Mouse (Mus musculus) heart, embryonic 15.5 days (tissue): Measurements from ENCODE around the gene Gdpgp1. TPM values are rescaled to one million over a fixed set of nuclear protein-coding genes. Genes with fewer than 3 reads are reported as not detected.

ENCODE experiments used
- ATAC-seq: fragments of 200-750 bp; cut with Nextera tagmentation; replicated peaks from 2 replicates; pipeline ENCODE4 v1.8.0; 2017; ENCODE audit warnings: low read depth, moderate TSS enrichment; ENCODE audit not compliant: insufficient number of reproducible peaks, insufficient read depth, low FRiP score
- H3K27ac ChIP-seq: fragments of 300-500 bp; sonication (generic); 2 replicates; pipeline ENCODE4 v1.5.1; 2015; ENCODE audit warnings: mild to moderate bottlenecking, inconsistent platforms
- H3K27me3 ChIP-seq: fragments of 300-500 bp; sonication (generic); 2 replicates; pipeline ENCODE4 v1.6.1; 2015; ENCODE audit warnings: inconsistent platforms
- H3K36me3 ChIP-seq: fragments of 300-500 bp; sonication (generic); 2 replicates; pipeline ENCODE4 v1.6.1; 2015; ENCODE audit warnings: mild to moderate bottlenecking, inconsistent platforms
- H3K4me1 ChIP-seq: fragments of 300-500 bp; sonication (generic); replicated peaks from 2 replicates; pipeline ENCODE4 v1.6.1; 2015; ENCODE audit warnings: inconsistent platforms
- H3K4me2 ChIP-seq: fragments of 300-500 bp; sonication (generic); 2 replicates; pipeline ENCODE4 v1.6.1; 2015; ENCODE audit warnings: inconsistent platforms, mild to moderate bottlenecking, moderate library complexity
- H3K4me3 ChIP-seq: fragments of 300-500 bp; sonication (generic); 2 replicates; pipeline ENCODE4 v1.5.1; 2015; ENCODE audit warnings: mild to moderate bottlenecking, inconsistent platforms
- H3K9ac ChIP-seq: fragments of 300-500 bp; sonication (generic); 2 replicates; pipeline ENCODE4 v1.6.1; 2015; ENCODE audit warnings: mild to moderate bottlenecking, inconsistent platforms
- H3K9me3 ChIP-seq: fragments of 300-500 bp; sonication (generic); replicated peaks from 2 replicates; pipeline ENCODE4 v1.6.1; 2016; ENCODE audit warnings: inconsistent platforms
- WGBS: fragments of 180-500 bp; shearing (Covaris S2); methylation state at CpG from one replicate; pipeline ENCODE4 v1.1.7; 2015; ENCODE audit warnings: mixed read lengths; 5-methylcytosine and 5-hydroxymethylcytosine counted together
- polyA plus RNA-seq: library from polyadenylated mRNA; unstranded; fragments of >200 nt; fragmentation: Nextera tagmentation; extraction: Ambion mirVana; gene quantifications from 2 replicates; pipeline ENCODE4 v1.2.1, GENCODE M21; 2015

Gene Gdpgp1
- polyA plus RNA-seq, 1 experiment from 2014 or later: 2.7 TPM

DNA sequence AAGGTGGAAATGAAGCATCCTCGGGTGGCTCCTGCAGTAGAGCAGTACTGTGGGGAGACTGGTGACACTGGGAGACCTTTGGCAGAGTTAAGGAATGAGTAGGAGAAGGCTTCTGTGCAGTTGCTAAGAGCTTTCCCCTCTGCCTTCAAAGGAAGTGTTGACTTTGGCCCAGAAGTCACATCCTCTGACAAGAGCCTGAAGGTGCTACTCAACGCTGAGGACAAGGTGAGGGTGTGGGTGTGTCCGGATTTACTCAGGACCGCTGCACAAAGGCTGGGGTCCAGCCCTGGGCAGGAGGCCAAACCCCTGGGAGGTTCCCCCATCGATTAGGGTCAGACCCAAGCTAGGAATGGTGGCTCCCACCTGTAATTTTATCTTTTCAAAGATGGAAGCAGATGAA is 51.7 kb downstream of the Gdpgp1 start:
- Histone ChIP-seq H3K4me3 (no peak overlapping the region), H3K9me3 (no peaks in the 10 kb centered on the region), H3K36me3 (peaks cover 57% of the 10 kb centered on the region), H3K9ac (no peak overlapping the region), H3K27ac (no peak overlapping the region), H3K27me3 (no peaks in the 10 kb centered on the region), H3K4me1 (no peaks in the 10 kb centered on the region), H3K4me2 (no peak overlapping the region)
- WGBS: 77% methylated on average over 5 of the region's 5 CpGs
- ATAC-seq: no peak

DNA sequence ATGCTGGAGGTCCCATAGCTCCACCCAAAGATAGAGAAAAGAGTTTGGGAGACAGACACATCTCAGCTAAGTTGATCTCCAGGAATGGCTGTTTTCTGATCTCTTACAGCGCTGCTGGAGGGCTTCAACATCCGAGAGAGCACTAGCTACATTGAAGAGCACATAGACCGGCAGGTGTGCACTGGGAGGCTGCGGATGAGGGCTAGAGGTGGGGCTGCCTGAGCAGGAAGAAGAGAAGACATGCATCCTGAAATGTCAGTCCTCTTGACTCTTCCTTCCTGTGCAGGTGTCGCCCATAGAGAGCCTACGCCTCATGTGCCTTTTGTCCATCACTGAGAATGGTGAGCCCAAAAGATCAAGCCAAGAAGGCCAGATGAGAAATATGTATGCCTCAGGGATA is 53.1 kb downstream of the Gdpgp1 start:
- Histone ChIP-seq H3K4me1 (no peaks in the 10 kb centered on the region), H3K36me3 (peaks cover 64% of the 10 kb centered on the region), H3K27me3 (no peaks in the 10 kb centered on the region), H3K4me2 (no peak overlapping the region), H3K4me3 (no peak overlapping the region), H3K9ac (no peak overlapping the region), H3K27ac (no peak overlapping the region), H3K9me3 (no peaks in the 10 kb centered on the region)
- ATAC-seq: no peak
- 93% methylated on average over 6 of the region's 6 CpGs for WGBS

DNA sequence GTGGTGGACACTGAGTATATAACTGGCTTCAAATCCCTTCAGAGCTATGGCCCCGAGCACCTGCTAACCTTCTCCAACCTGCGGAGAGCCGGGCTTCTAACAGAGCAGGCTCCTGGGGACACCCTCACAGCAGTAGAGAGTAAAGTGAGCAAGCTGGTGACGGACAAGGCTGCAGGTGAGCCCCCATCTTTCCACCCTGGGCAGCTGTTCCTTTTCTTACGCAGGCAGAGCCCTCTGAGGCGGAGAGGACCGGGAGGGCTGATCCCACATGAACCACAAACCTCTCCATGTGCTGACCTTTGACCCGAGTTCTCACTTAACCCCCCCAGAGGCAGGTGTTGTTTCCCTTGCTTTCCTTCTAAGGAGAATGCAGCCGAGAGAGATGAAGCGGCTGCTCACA is 55.1 kb downstream of the Gdpgp1 start:
- Histone ChIP-seq H3K27me3 (no peaks in the 10 kb centered on the region), H3K4me3 (no peak overlapping the region), H3K4me2 (no peak overlapping the region), H3K36me3 (peaks cover 64% of the 10 kb centered on the region), H3K9ac (no peak overlapping the region), H3K4me1 (no peaks in the 10 kb centered on the region), H3K27ac (no peak overlapping the region), H3K9me3 (no peaks in the 10 kb centered on the region)
- ATAC-seq: no peak
- 86% methylated on average over 10 of the region's 10 CpGs for WGBS

Other genes with a start within 250 kb of the Gdpgp1 start
- gene Zfp710, start 208.1 kb upstream of the Gdpgp1 start, polyA plus RNA-seq: 9.4 and 13.6 TPM in 2 replicates
- 2,234 and 2,284 TPM in 2 replicates for gene Idh2, start 117.5 kb upstream of the Gdpgp1 start, polyA plus RNA-seq
- 12.4 and 14.0 TPM in 2 replicates for gene Sema4b, start 46.0 kb upstream of the Gdpgp1 start, polyA plus RNA-seq
- 48.7 and 65.4 TPM in 2 replicates for gene Cib1, start 52 bp upstream of the Gdpgp1 start, polyA plus RNA-seq
- gene Ttll13, start 13.5 kb downstream of the Gdpgp1 start, polyA plus RNA-seq: 0.63 and 1.2 TPM in 2 replicates
- gene Ngrn, start 28.4 kb downstream of the Gdpgp1 start, polyA plus RNA-seq: 36.3 and 39.5 TPM in 2 replicates
- 8.1 and 12.1 TPM in 2 replicates for gene Vps33b, start 36.8 kb downstream of the Gdpgp1 start, polyA plus RNA-seq
- 125 and 145 TPM in 2 replicates for gene Prc1, start 61.6 kb downstream of the Gdpgp1 start, polyA plus RNA-seq
- 7.9 and 9.0 TPM in 2 replicates for gene Rccd1, start 91.6 kb downstream of the Gdpgp1 start, polyA plus RNA-seq
- gene Unc45a, start 108.1 kb downstream of the Gdpgp1 start, polyA plus RNA-seq: 16.6 and 21.5 TPM in 2 replicates
- 16.1 and 17.4 TPM in 2 replicates for gene Hddc3, start 110.2 kb downstream of the Gdpgp1 start, polyA plus RNA-seq
- gene Man2a2, start 138.5 kb downstream of the Gdpgp1 start, polyA plus RNA-seq: 15.1 and 21.1 TPM in 2 replicates
- gene Fes, start 155.1 kb downstream of the Gdpgp1 start, polyA plus RNA-seq: 10.9 and 14.4 TPM in 2 replicates
- 16.0 and 18.2 TPM in 2 replicates for gene Furin, start 172.6 kb downstream of the Gdpgp1 start, polyA plus RNA-seq